Mouse (Mus musculus): ENCODE data around the gene Cyp2g1.
"Not testable (repeated sequence)": the region's sequence is repeated elsewhere in the genome, so short reads cannot be mapped to it uniquely, and the experiment has no call there.

Gene Cyp2g1

GRCm38 (mm10) chr7:26808592-26808991, at the start of gene Cyp2g1:
Gene Cyp2g1 (plus strand): TSS chr7:26808892.
- no peak for DNase-seq (ENCODE audit: inconsistent age in 2 of 2, low spot score in 1 of 2)

GRCm38 (mm10) chr7:26767084-26767483, 41.6 kb upstream of the Cyp2g1 start:
- DNase-seq (ENCODE audit: inconsistent age in 2 of 2, low spot score in 1 of 2), result peak in 1 of 2 experiments; percentile 71

GRCm38 (mm10) chr7:26769881-26770470, 38.7 kb upstream of the Cyp2g1 start:
- no peak for DNase-seq (ENCODE audit: inconsistent age in 2 of 2, low spot score in 1 of 2)

GRCm38 (mm10) chr7:26772866-26773586, 35.7 kb upstream of the Cyp2g1 start:
- no peak for DNase-seq (ENCODE audit: inconsistent age in 2 of 2, low spot score in 1 of 2)

GRCm38 (mm10) chr7:26775866-26776265, 32.8 kb upstream of the Cyp2g1 start:
- peak in 1 of 2 experiments; percentile 49 for DNase-seq (ENCODE audit: inconsistent age in 2 of 2, low spot score in 1 of 2)

- DNase-seq (ENCODE audit: inconsistent age in 2 of 2, low spot score in 1 of 2), result peak in 1 of 2 experiments; percentile 51
These were observed 30.9 kb upstream of the Cyp2g1 start for GRCm38 (mm10) chr7:26777806-26778205.

- peak; percentile 43 to 90 for DNase-seq (ENCODE audit: inconsistent age in 2 of 2, low spot score in 1 of 2)
These were observed 30.2 kb upstream of the Cyp2g1 start for GRCm38 (mm10) chr7:26778474-26778873.

GRCm38 (mm10) chr7:26779799-26780416, 28.8 kb upstream of the Cyp2g1 start:
- DNase-seq (ENCODE audit: inconsistent age in 2 of 2, low spot score in 1 of 2), result no peak

GRCm38 (mm10) chr7:26780510-26780909, 28.2 kb upstream of the Cyp2g1 start:
- DNase-seq (ENCODE audit: inconsistent age in 2 of 2, low spot score in 1 of 2), result peak in 1 of 2 experiments; percentile 35

GRCm38 (mm10) chr7:26780998-26781766, 27.5 kb upstream of the Cyp2g1 start:
- no peak for DNase-seq (ENCODE audit: inconsistent age in 2 of 2, low spot score in 1 of 2)

- DNase-seq (ENCODE audit: inconsistent age in 2 of 2, low spot score in 1 of 2), result no peak
These were observed 26.9 kb upstream of the Cyp2g1 start for GRCm38 (mm10) chr7:26781767-26782131.

GRCm38 (mm10) chr7:26783163-26783562, 25.5 kb upstream of the Cyp2g1 start:
- DNase-seq (ENCODE audit: inconsistent age in 2 of 2, low spot score in 1 of 2), result peak; percentile 12 to 85

- DNase-seq (ENCODE audit: inconsistent age in 2 of 2, low spot score in 1 of 2), result not testable (repeated sequence)
These were observed 22.7 kb upstream of the Cyp2g1 start for GRCm38 (mm10) chr7:26786013-26786412.

GRCm38 (mm10) chr7:26789984-26790383, 18.7 kb upstream of the Cyp2g1 start:
- no peak for DNase-seq (ENCODE audit: inconsistent age in 2 of 2, low spot score in 1 of 2)

- peak; percentile 15 to 73 for DNase-seq (ENCODE audit: inconsistent age in 2 of 2, low spot score in 1 of 2)
These were observed 8.6 kb upstream of the Cyp2g1 start for GRCm38 (mm10) chr7:26800104-26800503.

- DNase-seq (ENCODE audit: inconsistent age in 2 of 2, low spot score in 1 of 2), result no peak
These were observed 7.7 kb upstream of the Cyp2g1 start for GRCm38 (mm10) chr7:26800996-26801395.

GRCm38 (mm10) chr7:26831556-26832292, 23.0 kb downstream of the Cyp2g1 start:
- DNase-seq (ENCODE audit: inconsistent age in 2 of 2, low spot score in 1 of 2), result not testable (repeated sequence)

GRCm38 (mm10) chr7:26832668-26833067, 24.0 kb downstream of the Cyp2g1 start:
- not testable (repeated sequence) for DNase-seq (ENCODE audit: inconsistent age in 2 of 2, low spot score in 1 of 2)

- DNase-seq (ENCODE audit: inconsistent age in 2 of 2, low spot score in 1 of 2), result not testable (repeated sequence)
These were observed 26.4 kb downstream of the Cyp2g1 start, which contains the start of gene Cyp2a5 for GRCm38 (mm10) chr7:26835059-26835458. Gene Cyp2a5 (plus strand): TSS chr7:26835305.

- not testable (repeated sequence) for DNase-seq (ENCODE audit: inconsistent age in 2 of 2, low spot score in 1 of 2)
These were observed 34.7 kb downstream of the Cyp2g1 start for GRCm38 (mm10) chr7:26843400-26843799.

- peak; percentile 8 to 74 for DNase-seq (ENCODE audit: inconsistent age in 2 of 2, low spot score in 1 of 2)
These were observed 41.4 kb downstream of the Cyp2g1 start for GRCm38 (mm10) chr7:26850063-26850462.
